Mouse (Mus musculus) lung, postnatal 0 days (tissue): ENCODE measurements at regions not wholly inside any gene's neighbourhood (a gene's known extent, or its start where the extent isn't known, plus 50 kb on each side); places are given as distances from the start of the nearest gene placed in this dataset.

ENCODE experiments used
- ATAC-seq: fragments of 200-750 bp; cut with Nextera tagmentation; 2 replicates; pipeline ENCODE4 v1.8.0; 2017; ENCODE audit warnings: moderate library complexity
- DNase-seq: peaks from one replicate; pipeline ENCODE4 v3.0.0-alpha.2; 2016; ENCODE audit warnings: low spot score
- H3K27ac ChIP-seq: fragments of 300-500 bp; sonication (generic); 2 replicates; pipeline ENCODE4 v1.5.1; 2014; ENCODE audit warnings: antibody characterized with exemption, mild to moderate bottlenecking, low read length, mixed read lengths
- H3K27me3 ChIP-seq: fragments of 300-500 bp; sonication (generic); replicated peaks from 2 replicates; pipeline ENCODE4 v1.6.1; 2014; ENCODE audit warnings: low read length, mixed read lengths; ENCODE audit not compliant: insufficient read depth
- H3K36me3 ChIP-seq: fragments of 300-500 bp; sonication (generic); 2 replicates; pipeline ENCODE4 v1.6.1; 2014; ENCODE audit warnings: low read length, mixed read lengths; ENCODE audit not compliant: insufficient read depth
- H3K4me1 ChIP-seq: fragments of 300-500 bp; sonication (generic); 2 replicates; pipeline ENCODE4 v1.6.1; 2014; ENCODE audit warnings: antibody characterized with exemption, low read depth, low read length, mixed read lengths; ENCODE audit not compliant: insufficient read depth
- H3K4me2 ChIP-seq: fragments of 300-500 bp; sonication (generic); replicated peaks from 2 replicates; pipeline ENCODE4 v1.6.1; 2014; ENCODE audit warnings: low read depth, mild to moderate bottlenecking, low read length, moderate library complexity, mixed read lengths
- H3K4me3 ChIP-seq: fragments of 300-500 bp; sonication (generic); 2 replicates; pipeline ENCODE4 v1.5.1; 2014; ENCODE audit warnings: low read depth, low read length
- H3K9ac ChIP-seq: fragments of 300-500 bp; sonication (generic); replicated peaks from 2 replicates; pipeline ENCODE4 v1.6.1; 2014; ENCODE audit warnings: low read depth, mild to moderate bottlenecking
- H3K9me3 ChIP-seq: fragments of 300-500 bp; sonication (generic); 2 replicates; pipeline ENCODE4 v1.6.1; 2016; ENCODE audit warnings: low read length, mixed read lengths
- CTCF ChIP-seq: IDR thresholded peaks from 2 replicates; pipeline ENCODE4 v1.5.1; 2016; ENCODE audit warnings: antibody characterized with exemption, mild to moderate bottlenecking
- EP300 ChIP-seq: IDR thresholded peaks from 2 replicates; pipeline ENCODE4 v1.6.1; 2016; ENCODE audit warnings: antibody characterized with exemption, mild to moderate bottlenecking, control low read depth
- WGBS: fragments of 180-500 bp; shearing (Covaris S2); extraction: QIAGEN DNeasy Blood & Tissue Kit; methylation state at CpG from one replicate; pipeline ENCODE4 v1.1.7; 2014; 5-methylcytosine and 5-hydroxymethylcytosine counted together

DNA sequence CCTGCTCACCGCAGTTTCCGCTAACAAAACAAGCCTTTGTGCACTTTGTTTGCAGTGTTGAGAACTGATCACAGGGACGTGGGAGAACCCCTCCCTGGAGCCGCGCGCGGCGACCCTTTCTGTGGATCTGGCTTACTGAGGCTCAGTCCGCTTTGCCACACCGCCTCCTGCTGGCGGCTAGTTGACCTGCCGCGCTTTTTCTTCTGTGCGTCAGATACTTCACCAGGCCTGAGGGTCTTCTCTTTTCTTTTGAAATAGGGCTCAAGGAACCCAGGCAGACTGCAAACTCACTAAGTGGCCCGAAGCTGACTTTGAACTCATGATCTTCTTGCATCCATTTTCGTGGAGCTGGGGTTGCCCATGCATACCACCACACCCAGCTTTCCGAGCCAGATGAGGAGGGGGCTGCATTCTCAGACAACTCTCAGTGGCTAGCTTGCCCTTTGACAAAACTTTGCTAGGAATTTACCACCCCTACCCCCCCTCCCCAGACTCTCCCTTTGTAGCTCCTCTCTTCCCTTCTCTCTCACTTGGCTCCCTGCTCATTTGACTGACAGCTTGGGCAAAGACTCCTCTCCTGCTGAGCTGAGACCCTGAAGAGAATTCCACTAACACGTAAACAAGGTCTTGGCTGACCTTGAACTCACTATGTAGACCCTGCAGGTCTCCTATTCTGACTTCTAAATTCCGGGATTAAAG, 109.9 kb downstream of the Sox2 start:
- WGBS = 85% methylated on average over 19 of the region's 19 CpGs
- no peak for TF ChIP-seq EP300
- peak; percentile 18; the same call in 1 of the 2 replicates for TF ChIP-seq CTCF
- Histone ChIP-seq H3K36me3 (no peaks in the 10 kb centered on the region), H3K9ac (no peak overlapping the region), H3K27ac (no peak overlapping the region), H3K4me3 (no peak overlapping the region), H3K9me3 (no peaks in the 10 kb centered on the region), H3K4me2 (no peak overlapping the region), H3K27me3 (no peaks in the 10 kb centered on the region), H3K4me1 (no peaks in the 10 kb centered on the region)
- no peak for ATAC-seq
- DNase-seq = no peak

DNA sequence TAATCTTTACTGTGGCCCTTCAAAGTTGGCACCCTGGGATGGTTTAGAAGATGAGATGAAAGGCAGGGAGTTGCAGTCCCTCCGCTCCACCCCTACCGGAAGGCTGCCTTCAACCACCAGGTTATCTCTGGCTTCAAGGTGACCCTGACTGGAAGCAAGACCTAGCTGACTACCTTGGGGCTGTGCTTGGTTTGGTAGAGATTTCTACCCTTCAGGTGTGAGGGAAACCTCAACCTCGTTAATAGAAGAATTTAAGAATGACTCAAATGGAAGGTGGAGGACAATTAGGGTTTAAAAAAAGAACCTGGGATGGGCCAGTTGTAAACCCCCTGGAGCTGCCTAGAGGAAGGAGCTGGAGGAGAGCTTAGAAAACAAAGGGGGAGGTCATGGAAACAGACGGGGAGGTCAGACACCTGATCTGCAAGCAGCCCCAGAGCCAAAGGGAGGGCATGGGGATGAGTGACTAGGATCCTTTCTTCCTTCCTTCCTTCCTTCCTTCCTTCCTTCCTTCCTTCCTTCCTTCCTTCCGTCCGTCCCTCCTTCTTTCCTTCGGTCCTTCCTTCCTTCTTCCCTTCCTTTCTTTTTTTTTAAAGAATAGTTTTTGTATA, 111.1 kb downstream of the Sox2 start:
- Histone ChIP-seq H3K4me1 (no peaks in the 10 kb centered on the region), H3K27ac (no peak overlapping the region), H3K4me3 (no peak overlapping the region), H3K9me3 (no peaks in the 10 kb centered on the region), H3K36me3 (no peaks in the 10 kb centered on the region), H3K9ac (no peak overlapping the region), H3K4me2 (no peak overlapping the region), H3K27me3 (no peaks in the 10 kb centered on the region)
- no peak for TF ChIP-seq EP300
- no peak for TF ChIP-seq CTCF
- 68% methylated on average over 7 of the region's 7 CpGs for WGBS
- no peak for ATAC-seq
- no peak for DNase-seq

DNA sequence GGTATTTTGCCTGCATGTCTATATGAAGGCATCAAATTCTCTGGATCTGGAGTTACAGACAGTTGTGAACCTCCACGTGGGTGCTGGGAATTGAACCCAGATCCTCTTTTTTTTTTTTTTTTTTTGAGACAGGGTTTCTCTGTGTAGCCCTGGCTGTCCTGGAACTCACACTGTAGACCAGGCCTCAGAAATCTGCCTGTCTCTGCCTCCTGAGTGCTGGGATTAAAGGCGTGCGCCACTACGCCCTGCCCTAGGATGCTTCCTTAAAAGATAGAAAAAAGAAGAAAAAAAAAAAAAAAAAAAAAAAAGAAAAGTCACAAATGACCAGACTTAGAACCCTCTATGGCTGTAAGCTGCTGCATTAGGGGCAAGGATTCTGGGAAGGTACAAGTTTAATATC, 111.6 kb downstream of the Sox2 start:
- no peak for TF ChIP-seq CTCF
- TF ChIP-seq EP300 = no peak
- Histone ChIP-seq H3K4me3 (no peak overlapping the region), H3K9me3 (no peaks in the 10 kb centered on the region), H3K9ac (no peak overlapping the region), H3K27me3 (no peaks in the 10 kb centered on the region), H3K36me3 (no peaks in the 10 kb centered on the region), H3K4me2 (no peak overlapping the region), H3K27ac (no peak overlapping the region), H3K4me1 (no peaks in the 10 kb centered on the region)
- no peak for ATAC-seq
- DNase-seq = no peak
- 89% methylated on average over 4 of the region's 4 CpGs for WGBS

DNA sequence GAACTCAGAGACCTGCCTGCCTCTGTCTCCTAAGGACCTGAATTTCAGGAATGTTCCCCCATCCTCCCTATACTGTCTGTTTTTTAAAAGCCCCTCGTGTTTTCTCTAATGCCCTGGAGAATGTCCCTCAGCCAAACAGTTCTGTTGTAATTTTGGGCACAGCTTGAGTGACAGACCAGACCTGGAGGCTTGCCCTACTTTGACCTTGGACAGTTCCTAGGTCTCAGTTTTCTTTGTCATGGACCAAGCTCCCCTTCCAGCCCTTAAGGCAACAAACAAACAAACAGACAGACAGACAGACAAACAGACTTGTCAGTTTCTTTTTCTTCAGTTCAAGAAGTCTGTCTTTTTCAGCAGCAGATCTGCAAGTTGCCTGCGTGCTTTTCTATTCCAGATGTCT, 114.4 kb downstream of the Sox2 start:
- no peak overlapping the region for H3K4me3 ChIP-seq
- no peak overlapping the region for H3K4me2 ChIP-seq
- H3K27me3 ChIP-seq = no peaks in the 10 kb centered on the region
- H3K36me3 ChIP-seq = no peaks in the 10 kb centered on the region
- DNase-seq = no peak
- no peak overlapping the region for H3K27ac ChIP-seq
- H3K9me3 ChIP-seq = no peaks in the 10 kb centered on the region
- no peaks in the 10 kb centered on the region for H3K4me1 ChIP-seq
- WGBS = 60% methylated on average over 2 of the region's 2 CpGs
- no peak overlapping the region for H3K9ac ChIP-seq
- ATAC-seq = no peak
- TF ChIP-seq CTCF (no peak), EP300 (no peak)

DNA sequence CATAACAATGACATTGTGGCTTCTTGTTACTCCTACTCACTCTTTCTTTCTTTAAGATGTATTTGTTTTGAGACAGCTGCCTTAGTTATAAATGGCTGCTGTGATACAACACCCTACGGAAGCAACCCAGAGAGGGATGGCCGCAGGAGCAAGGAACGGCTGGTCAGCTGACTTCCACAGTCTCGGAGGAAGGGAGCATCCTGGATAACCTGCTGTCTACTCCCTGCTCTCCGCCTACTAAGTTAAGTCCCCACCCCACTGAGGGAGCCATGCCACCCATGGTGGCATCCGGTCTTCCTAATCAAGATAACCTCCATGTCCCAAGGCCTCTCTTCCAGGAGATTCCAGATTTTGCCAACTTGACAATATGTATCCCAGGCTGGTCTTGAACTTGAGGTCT, 114.9 kb downstream of the Sox2 start:
- H3K9ac ChIP-seq = no peak overlapping the region
- H3K4me3 ChIP-seq = no peak overlapping the region
- H3K4me2 ChIP-seq = no peak overlapping the region
- 67% methylated on average over 6 of the region's 6 CpGs for WGBS
- H3K27me3 ChIP-seq = no peaks in the 10 kb centered on the region
- TF ChIP-seq CTCF = no peak
- no peak for TF ChIP-seq EP300
- no peaks in the 10 kb centered on the region for H3K36me3 ChIP-seq
- H3K4me1 ChIP-seq = no peaks in the 10 kb centered on the region
- ATAC-seq (no peak), DNase-seq (no peak)
- H3K27ac ChIP-seq = no peak overlapping the region
- no peaks in the 10 kb centered on the region for H3K9me3 ChIP-seq

DNA sequence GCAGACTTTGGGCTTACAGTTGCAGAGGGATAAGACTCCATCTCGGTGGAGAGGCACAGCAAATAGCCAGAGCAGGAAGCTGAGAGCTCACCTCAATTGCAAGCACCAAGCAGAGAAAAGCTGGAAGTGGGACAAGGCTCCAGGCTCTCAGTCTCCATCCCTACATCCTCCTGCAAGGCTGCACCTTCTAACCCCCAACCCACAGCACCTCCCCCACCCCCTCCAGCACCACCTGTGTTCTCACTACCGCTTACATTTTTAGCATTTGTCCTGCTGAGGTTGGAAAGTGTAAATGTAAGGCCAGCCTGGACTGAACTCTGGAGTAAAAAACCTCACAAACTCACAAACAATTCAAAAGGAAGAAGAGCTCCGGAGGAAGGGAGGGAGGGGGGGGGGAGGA, 119.6 kb downstream of the Sox2 start:
- TF ChIP-seq CTCF = no peak
- TF ChIP-seq EP300 = no peak
- H3K4me3 ChIP-seq = no peak overlapping the region
- ATAC-seq = no peak
- DNase-seq = no peak
- no peak overlapping the region for H3K27ac ChIP-seq
- H3K4me1 ChIP-seq = no peaks in the 10 kb centered on the region
- no peaks in the 10 kb centered on the region for H3K36me3 ChIP-seq
- H3K9ac ChIP-seq = no peak overlapping the region
- H3K27me3 ChIP-seq = no peaks in the 10 kb centered on the region
- no peaks in the 10 kb centered on the region for H3K9me3 ChIP-seq
- H3K4me2 ChIP-seq = no peak overlapping the region
- 18% methylated on average over 2 of the region's 3 CpGs for WGBS
